Mouse (Mus musculus) liver, adult 2 months (tissue): ENCODE measurements around the gene Lrrc10b. TPM values are rescaled to one million over a fixed set of nuclear protein-coding genes. Genes with fewer than 3 reads are reported as not detected.

ENCODE experiments used
- DNase-seq: peaks from one replicate; pipeline ENCODE4 v3.0.0-alpha.2; 2011; ENCODE audit warnings: low read depth, low spot score; ENCODE audit errors: extremely low read depth
- H3K27ac ChIP-seq: fragments of 200-500 bp; replicated peaks from 2 replicates; pipeline ENCODE4 v1.5.1; 2012; ENCODE audit warnings: low read depth, mild to moderate bottlenecking, control low read depth, inconsistent platforms, low read length; ENCODE audit not compliant: insufficient read depth
- H3K27me3 ChIP-seq: fragments of 200-500 bp; 2 replicates; pipeline ENCODE4 v1.6.1; 2012; ENCODE audit warnings: mild to moderate bottlenecking, moderate library complexity, low read length, inconsistent platforms; ENCODE audit not compliant: control insufficient read depth, insufficient read depth
- H3K36me3 ChIP-seq: fragments of 200-500 bp; 2 replicates; pipeline ENCODE4 v1.6.1; 2012; ENCODE audit warnings: low read length, inconsistent platforms; ENCODE audit not compliant: control insufficient read depth, insufficient read depth
- H3K4me1 ChIP-seq: fragments of 200-500 bp; 2 replicates; pipeline ENCODE4 v1.6.1; 2011; ENCODE audit warnings: low read length; ENCODE audit not compliant: control insufficient read depth, insufficient read depth
- H3K4me3 ChIP-seq: fragments of 200-500 bp; 2 replicates; pipeline ENCODE4 v1.5.1; 2011; ENCODE audit warnings: low read depth, mild to moderate bottlenecking, control low read depth, low read length, moderate library complexity; ENCODE audit not compliant: insufficient read depth
- H3K79me2 ChIP-seq: fragments of 200-500 bp; 2 replicates; pipeline ENCODE4 v1.6.1; 2012; ENCODE audit warnings: inconsistent platforms, mild to moderate bottlenecking, low read length, moderate library complexity; ENCODE audit not compliant: control insufficient read depth, insufficient read depth
- H3K9ac ChIP-seq: fragments of 200-500 bp; 2 replicates; pipeline ENCODE4 v1.6.1; 2012; ENCODE audit warnings: low read depth, mild to moderate bottlenecking, control low read depth, inconsistent platforms, low read length
- CTCF ChIP-seq: fragments of 200-500 bp; IDR thresholded peaks from 2 replicates; pipeline ENCODE4 v1.5.1; 2011; ENCODE audit warnings: low read depth, low read length, control low read depth
- POLR2A ChIP-seq: fragments of 200-500 bp; IDR thresholded peaks from 2 replicates; pipeline ENCODE4 v1.6.1; 2011; ENCODE audit warnings: low read length, control low read depth; ENCODE audit not compliant: insufficient read depth; ENCODE audit errors: extremely low read depth
- WGBS: fragments of 180-500 bp; shearing (Covaris S2); methylation state at CpG from one replicate; pipeline ENCODE4 v1.1.7; 2018; 5-methylcytosine and 5-hydroxymethylcytosine counted together
- polyA plus RNA-seq: library from polyadenylated mRNA; depleted of rRNA; stranded (reverse); fragments of >200 nt; gene quantifications from 2 replicates; pipeline ENCODE4 v1.2.3, GENCODE M21; 2012
- total RNA-seq: library from RNA; depleted of rRNA; stranded (reverse); fragments of >200 nt; gene quantifications from 2 replicates; pipeline ENCODE4 v1.2.3, GENCODE M21; 2014

Lrrc10b gene
- total and polyA plus RNA-seq, 2 experiments: not detected

GRCm38 (mm10) chr19:10437521-10437920 lies 19.8 kb downstream of the Lrrc10b start:
- Histone ChIP-seq H3K9ac (no peak overlapping the region), H3K4me1 (no peaks in the 10 kb centered on the region), H3K27ac (no peak overlapping the region), H3K4me3 (no peak overlapping the region), H3K27me3 (no peaks in the 10 kb centered on the region), H3K36me3 (no peaks in the 10 kb centered on the region), H3K79me2 (no peaks in the 10 kb centered on the region)
- peak; percentile 74 for DNase-seq
- WGBS: 34% methylated on average over 1 of the region's 1 CpGs
- TF ChIP-seq POLR2A (no peak), CTCF (no peak)

DNA sequence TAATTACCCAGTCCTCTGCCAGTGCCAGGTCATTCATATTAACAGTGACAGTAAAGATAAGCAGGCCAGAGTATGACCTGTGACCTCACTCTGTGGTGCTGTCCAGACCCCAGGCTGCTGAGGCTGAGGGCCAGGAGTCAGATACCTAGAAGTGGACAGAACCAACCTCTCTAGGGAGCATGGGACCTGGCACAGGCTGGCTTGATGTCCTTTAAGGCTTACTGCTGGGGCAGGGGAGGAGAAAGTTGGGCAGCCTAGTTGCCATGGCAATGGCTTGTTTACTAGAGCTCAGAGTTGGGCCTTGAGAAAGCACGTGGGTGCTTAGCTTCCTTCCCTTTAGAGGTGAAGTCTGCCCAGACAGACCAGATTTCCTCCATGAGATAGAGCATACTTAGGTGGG lies 20.5 kb downstream of the Lrrc10b start:
- Histone ChIP-seq H3K4me1 (no peaks in the 10 kb centered on the region), H3K9ac (no peak overlapping the region), H3K4me3 (no peak overlapping the region), H3K79me2 (no peaks in the 10 kb centered on the region), H3K27ac (no peak overlapping the region), H3K27me3 (no peaks in the 10 kb centered on the region), H3K36me3 (no peaks in the 10 kb centered on the region)
- no peak for TF ChIP-seq CTCF
- no peak for TF ChIP-seq POLR2A
- DNase-seq: no peak
- 33% methylated on average over 1 of the region's 1 CpGs for WGBS

DNA sequence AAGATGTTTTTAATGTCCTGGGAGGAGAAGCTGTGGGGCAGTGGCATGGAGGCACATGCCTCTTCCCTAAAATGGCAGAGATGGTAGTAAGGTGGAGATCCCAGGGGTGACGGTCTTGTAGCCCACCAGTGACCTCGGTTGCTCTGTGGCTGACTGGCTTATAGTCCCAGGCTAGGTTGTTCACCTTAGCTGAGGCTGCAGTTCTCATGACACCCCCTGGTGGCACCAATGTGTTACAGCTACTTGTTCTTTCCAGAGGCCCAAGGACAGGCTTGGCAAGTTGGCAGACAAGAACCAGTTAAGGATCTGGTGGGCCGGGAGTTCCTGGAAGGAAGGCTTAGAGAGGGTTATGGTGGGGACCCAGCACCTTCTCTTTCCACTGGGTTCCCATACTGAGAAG lies 21.4 kb downstream of the Lrrc10b start:
- Histone ChIP-seq H3K79me2 (no peaks in the 10 kb centered on the region), H3K27me3 (no peaks in the 10 kb centered on the region), H3K36me3 (no peaks in the 10 kb centered on the region), H3K27ac (no peak overlapping the region), H3K9ac (no peak overlapping the region), H3K4me1 (no peaks in the 10 kb centered on the region), H3K4me3 (no peak overlapping the region)
- DNase-seq: peak; percentile 61
- TF ChIP-seq CTCF: peak; percentile 76
- TF ChIP-seq POLR2A: no peak
- 29% methylated on average over 3 of the region's 3 CpGs for WGBS

GRCm38 (mm10) chr19:10434927-10435326 lies 22.3 kb downstream of the Lrrc10b start:
- WGBS: 50% methylated on average over 6 of the region's 6 CpGs
- H3K4me1 ChIP-seq: no peaks in the 10 kb centered on the region
- H3K27me3 ChIP-seq: no peaks in the 10 kb centered on the region
- no peak for TF ChIP-seq CTCF
- no peak for DNase-seq
- H3K4me3 ChIP-seq: no peak overlapping the region
- no peak overlapping the region for H3K27ac ChIP-seq
- no peaks in the 10 kb centered on the region for H3K79me2 ChIP-seq
- no peaks in the 10 kb centered on the region for H3K36me3 ChIP-seq
- no peak overlapping the region for H3K9ac ChIP-seq

GRCm38 (mm10) chr19:10433879-10434540 lies 23.3 kb downstream of the Lrrc10b start:
- Histone ChIP-seq H3K9ac (no peak overlapping the region), H3K4me1 (no peaks in the 10 kb centered on the region)
- whole genome bisulfite sequencing: 63% methylated on average over 9 of the region's 9 CpGs

GRCm38 (mm10) chr19:10433225-10433624 lies 24.0 kb downstream of the Lrrc10b start:
- TF ChIP-seq CTCF: no peak
- no peak for TF ChIP-seq POLR2A
- Histone ChIP-seq H3K4me3 (no peak overlapping the region), H3K79me2 (no peaks in the 10 kb centered on the region), H3K4me1 (no peaks in the 10 kb centered on the region), H3K36me3 (no peaks in the 10 kb centered on the region), H3K27me3 (no peaks in the 10 kb centered on the region), H3K9ac (no peak overlapping the region), H3K27ac (no peak overlapping the region)
- DNase-seq: no peak
- 67% methylated on average over 7 of the region's 7 CpGs for WGBS

More at GRCm38 (mm10) chr19:10433879-10434540, 23.3 kb downstream of the Lrrc10b start:
- TF ChIP-seq CTCF (no peak), POLR2A (no peak)
- Histone ChIP-seq H3K4me3 (no peak overlapping the region), H3K36me3 (no peaks in the 10 kb centered on the region), H3K79me2 (no peaks in the 10 kb centered on the region), H3K27me3 (no peaks in the 10 kb centered on the region), H3K27ac (no peak overlapping the region)
- no peak for DNase-seq
